19 mouse cellular contexts compared by ENCODE assay signal in the genomic region with DNA sequence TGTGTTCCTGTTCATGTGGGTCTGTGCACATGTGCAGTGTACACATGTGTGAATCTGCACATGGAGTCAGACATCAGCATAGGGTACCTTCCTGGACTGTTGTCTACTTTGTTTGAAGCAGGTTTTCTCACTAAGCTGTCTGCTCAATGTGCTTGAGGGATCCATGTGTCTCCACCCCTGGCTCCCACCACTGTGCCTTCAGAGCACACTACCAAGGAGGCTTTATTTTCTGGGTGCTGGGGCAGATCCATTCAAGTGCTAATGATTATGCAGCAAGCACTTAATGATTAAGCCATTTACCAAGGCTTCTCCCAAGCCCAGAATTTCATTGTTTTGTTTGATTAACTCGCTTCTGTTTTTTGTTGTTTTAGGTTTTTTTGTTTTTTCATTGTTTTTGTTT.
DNase-seq lines count a peak whose midpoint lies in the region; ATAC-seq lines count a peak whose summit lies in the region.
"Had no signal": no experiment of that assay in that cellular context is flagged by ENCODE, and none has a peak within 500 bp of the region (broad histone marks: within the 10 kb centered on the region; RNA-seq: fewer than 3 reads in every experiment).

No protein-coding gene starts in this region.

- H3K4me2 ChIP-seq in forebrain, embryonic 11.5 days (ENCODE audit: low read depth, low read length, severe bottlenecking), result no peak overlapping the region
- H3K4me2 ChIP-seq in midbrain, embryonic 11.5 days, result no peak overlapping the region
- H3K4me2 ChIP-seq in midbrain, embryonic 16.5 days (ENCODE audit: low read length), result no peak overlapping the region
- H3K4me2 ChIP-seq: hindbrain, embryonic 13.5 days had no signal

- no peak overlapping the region for H3K9ac ChIP-seq in forebrain, embryonic 11.5 days (ENCODE audit: low read length)
- H3K9ac ChIP-seq in midbrain, embryonic 11.5 days (ENCODE audit: low read length), result no peak overlapping the region
- H3K9ac ChIP-seq in midbrain, embryonic 16.5 days (ENCODE audit: low read depth, low read length), result no peak overlapping the region
- H3K9ac ChIP-seq: hindbrain, embryonic 13.5 days had no signal

- no peaks in the 10 kb centered on the region for H3K36me3 ChIP-seq in forebrain, embryonic 10.5 days (replicated peaks)
- no peaks in the 10 kb centered on the region for H3K36me3 ChIP-seq in forebrain, embryonic 11.5 days (ENCODE audit: control insufficient read depth, insufficient read depth, low read length)
- H3K36me3 ChIP-seq in midbrain, embryonic 11.5 days (ENCODE audit: control insufficient read depth, insufficient read depth, low read length), result no peaks in the 10 kb centered on the region
- no peaks in the 10 kb centered on the region for H3K36me3 ChIP-seq in midbrain, embryonic 16.5 days (ENCODE audit: control insufficient read depth, insufficient read depth, low read length)
- H3K36me3 ChIP-seq: embryonic facial prominence, embryonic 10.5 days; hindbrain, embryonic 13.5 days had no signal

- no peak overlapping the region for H3K4me3 ChIP-seq in forebrain, embryonic 10.5 days
- H3K4me3 ChIP-seq in forebrain, embryonic 11.5 days (ENCODE audit: low read depth, low read length), result no peak overlapping the region
- H3K4me3 ChIP-seq in midbrain, embryonic 11.5 days (ENCODE audit: low read depth, low read length), result no peak overlapping the region
- no peak overlapping the region for H3K4me3 ChIP-seq in midbrain, embryonic 16.5 days (ENCODE audit: low read depth, low read length)
- H3K4me3 ChIP-seq: embryonic facial prominence, embryonic 10.5 days; hindbrain, embryonic 13.5 days had no signal

- no peak for DNase-seq in forebrain, embryonic 10.5 days (ENCODE audit: extremely low spot score, low spot score)
- no peak for DNase-seq in forebrain, embryonic 11.5 days (ENCODE audit: low spot score)
- DNase-seq in kidney, adult 9 months, result peak; percentile 11
- DNase-seq in kidney, postnatal 14 days, result no peak
- no peak for DNase-seq in midbrain, embryonic 11.5 days (ENCODE audit: low spot score, missing footprints)
- DNase-seq: adrenal gland, adult 8-10 months; adrenal gland, postnatal 36 days; B cell, adult 2 months; cerebellum, adult 2 months; cerebellum, postnatal 10 days; gastrocnemius, postnatal 36 days; heart, adult 11 months; heart, postnatal 10 days had no signal

- H3K4me1 ChIP-seq in forebrain, embryonic 10.5 days, result peaks cover 11% of the 10 kb centered on the region
- no peaks in the 10 kb centered on the region for H3K4me1 ChIP-seq in forebrain, embryonic 11.5 days (replicated peaks; ENCODE audit: control insufficient read depth, insufficient read depth, low read length)
- no peaks in the 10 kb centered on the region for H3K4me1 ChIP-seq in midbrain, embryonic 11.5 days (ENCODE audit: control insufficient read depth, insufficient read depth, low read length)
- no peaks in the 10 kb centered on the region for H3K4me1 ChIP-seq in midbrain, embryonic 16.5 days (ENCODE audit: control insufficient read depth, insufficient read depth, low read length)
- H3K4me1 ChIP-seq: hindbrain, embryonic 13.5 days had no signal

- H3K27ac ChIP-seq in forebrain, embryonic 10.5 days, result 0 out of 2 replicates have a peak overlapping the region, but pooled peaks have one; percentile 13
- H3K27ac ChIP-seq in forebrain, embryonic 11.5 days (ENCODE audit: low read depth, low read length), result no peak overlapping the region
- no peak overlapping the region for H3K27ac ChIP-seq in midbrain, embryonic 11.5 days (ENCODE audit: low read depth, low read length)
- H3K27ac ChIP-seq in midbrain, embryonic 16.5 days (ENCODE audit: low read length), result no peak overlapping the region
- H3K27ac ChIP-seq: embryonic facial prominence, embryonic 10.5 days; hindbrain, embryonic 13.5 days; hindbrain, postnatal 0 days had no signal

- no peaks in the 10 kb centered on the region for H3K9me3 ChIP-seq in forebrain, embryonic 10.5 days
- no peaks in the 10 kb centered on the region for H3K9me3 ChIP-seq in forebrain, embryonic 11.5 days (ENCODE audit: control insufficient read depth, low read length)
- H3K9me3 ChIP-seq in midbrain, embryonic 11.5 days (ENCODE audit: control insufficient read depth, low read length), result no peaks in the 10 kb centered on the region
- no peaks in the 10 kb centered on the region for H3K9me3 ChIP-seq in midbrain, embryonic 16.5 days (replicated peaks; ENCODE audit: control insufficient read depth, low read length, poor library complexity, severe bottlenecking)
- H3K9me3 ChIP-seq: embryonic facial prominence, embryonic 10.5 days; hindbrain, embryonic 13.5 days had no signal

- 13% methylated on average over 1 of the region's 1 CpGs for WGBS in forebrain, embryonic 10.5 days
- 18% methylated on average over 1 of the region's 1 CpGs for WGBS in forebrain, embryonic 11.5 days
- 9% methylated on average over 1 of the region's 1 CpGs for WGBS in midbrain, embryonic 11.5 days
- WGBS in midbrain, embryonic 16.5 days, result 29% methylated on average over 1 of the region's 1 CpGs

- no peak; the same call in 1 of the 2 replicates for ATAC-seq in forebrain, embryonic 11.5 days (replicated peaks; ENCODE audit: low FRiP score)
- peak; percentile 27; the same call in 1 of the 2 replicates for ATAC-seq in midbrain, embryonic 11.5 days (ENCODE audit: low FRiP score)
- no peak for ATAC-seq in midbrain, embryonic 16.5 days
- ATAC-seq in monocyte, adult 5-6 weeks (replicated peaks; ENCODE audit: insufficient number of reproducible peaks, low FRiP score, low TSS enrichment, poor library complexity, severe bottlenecking), result no peak
- ATAC-seq: CD4-positive, CD25-positive, alpha-beta regulatory T cell, adult 4 months; hindbrain, postnatal 0 days had no signal

- no peaks in the 10 kb centered on the region for H3K27me3 ChIP-seq in forebrain, embryonic 10.5 days (ENCODE audit: poor library complexity, severe bottlenecking)
- no peaks in the 10 kb centered on the region for H3K27me3 ChIP-seq in forebrain, embryonic 11.5 days (ENCODE audit: control insufficient read depth, insufficient read depth, low read length)
- no peaks in the 10 kb centered on the region for H3K27me3 ChIP-seq in midbrain, embryonic 11.5 days (ENCODE audit: control insufficient read depth, insufficient read depth, low read length)
- H3K27me3 ChIP-seq in midbrain, embryonic 16.5 days (ENCODE audit: control insufficient read depth, insufficient read depth, low read depth, low read length), result no peaks in the 10 kb centered on the region
- H3K27me3 ChIP-seq: hindbrain, embryonic 13.5 days had no signal
